Mouse (Mus musculus) WW6 (cell line): ENCODE measurements around the gene Csgalnact2.

Experiments used
- DNase-seq: peaks from one replicate; pipeline ENCODE4 v3.0.0-alpha.2; 2013; ENCODE audit warnings: low read depth, low spot score

Gene Csgalnact2

GRCm38 (mm10) chr6:118138731-118139709 is at the start of gene Csgalnact2:
Csgalnact2 (minus strand) TSS chr6:118139140.
- DNase-seq: peak; percentile 87

DNA sequence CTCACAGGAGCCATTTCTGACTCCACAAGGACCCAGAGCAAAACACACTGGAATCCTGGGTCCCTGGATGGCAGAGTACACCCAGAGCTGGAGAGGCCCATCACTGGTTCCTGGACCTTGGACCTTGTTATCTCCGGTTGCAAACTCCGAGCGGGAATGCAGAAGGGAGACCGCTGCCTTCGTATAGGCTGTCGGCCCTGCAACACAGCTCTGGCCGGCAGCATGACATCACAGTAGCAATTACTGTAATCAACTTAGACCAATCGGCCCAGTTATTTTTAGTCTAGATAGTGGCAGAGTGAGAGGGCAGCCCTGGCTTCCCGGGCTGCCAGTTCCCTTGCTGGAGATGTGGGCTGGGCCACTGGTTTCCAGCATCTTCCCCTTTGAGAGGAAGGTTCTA is 49.7 kb upstream of the Csgalnact2 start:
- DNase-seq: no peak

DNA sequence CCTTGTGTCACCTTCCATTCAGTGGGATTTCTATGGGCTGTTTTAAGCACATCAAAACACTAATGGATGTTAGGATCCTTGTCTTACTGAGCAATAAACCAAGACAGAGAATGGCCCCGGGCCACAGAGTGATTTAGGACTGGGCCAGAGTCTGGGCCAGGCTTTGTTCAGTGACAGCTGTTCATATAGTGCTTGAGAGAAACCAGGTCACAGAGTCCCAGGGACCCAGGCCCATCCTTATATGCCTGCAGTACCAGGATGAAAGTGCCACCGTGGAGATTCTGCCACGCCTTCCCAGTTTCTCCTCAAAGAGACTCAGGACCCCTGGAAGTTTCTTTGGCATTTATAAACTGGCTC is 48.3 kb upstream of the Csgalnact2 start:
- DNase-seq: no peak

DNA sequence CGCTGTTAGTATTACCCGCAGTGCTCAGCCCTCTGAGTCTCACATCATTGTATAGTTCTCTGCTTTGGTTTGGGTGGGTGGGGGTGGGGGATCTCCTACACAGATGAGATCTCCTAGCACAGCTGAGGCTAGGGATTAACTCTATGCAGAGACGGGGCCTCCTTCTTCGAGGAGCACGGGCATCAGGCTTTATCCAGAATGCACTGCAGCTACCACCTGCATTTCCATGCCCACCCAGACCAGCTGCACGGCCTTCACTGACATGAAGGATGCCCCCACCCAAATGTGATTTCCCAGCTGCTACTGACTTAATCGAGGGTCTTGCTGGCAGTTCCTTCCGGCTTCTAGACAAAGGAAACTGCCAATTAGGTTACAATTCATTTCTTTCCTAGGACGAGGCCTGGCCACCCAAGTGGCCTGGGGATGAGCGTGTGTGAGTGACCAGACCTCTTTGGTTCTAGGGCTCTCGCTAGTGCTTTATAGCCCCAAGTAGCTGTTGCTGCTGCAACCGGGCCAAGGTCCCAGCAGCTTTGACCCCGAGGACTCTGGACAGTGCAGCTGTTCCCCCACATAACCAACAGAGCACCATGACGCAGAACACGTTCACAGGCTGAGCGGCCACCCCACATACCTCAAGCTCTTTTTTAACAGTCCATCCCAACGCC is 47.8 kb upstream of the Csgalnact2 start:
- DNase-seq: no peak

- DNase-seq: no peak
These were observed 45.2 kb upstream of the Csgalnact2 start for GRCm38 (mm10) chr6:118184126-118184525.

DNA sequence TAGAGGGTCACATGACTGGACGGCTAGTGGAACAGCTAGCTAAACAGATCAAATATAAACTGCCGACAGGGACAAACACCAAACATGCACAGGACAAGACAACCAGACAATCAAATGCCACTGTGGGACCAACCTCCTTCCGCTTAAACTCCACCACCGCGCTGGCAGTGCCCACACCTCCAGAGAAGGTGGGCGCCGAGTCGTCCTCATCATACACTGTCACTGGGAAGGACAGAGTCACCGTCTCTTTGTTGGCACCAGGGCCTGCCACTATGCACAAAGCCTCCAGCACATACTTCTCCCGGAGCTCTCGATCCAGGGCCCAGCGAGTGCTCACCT is 41.1 kb upstream of the Csgalnact2 start:
- no peak for DNase-seq

GRCm38 (mm10) chr6:118179316-118180084 is 40.6 kb upstream of the Csgalnact2 start:
- peak; percentile 58 for DNase-seq

DNA sequence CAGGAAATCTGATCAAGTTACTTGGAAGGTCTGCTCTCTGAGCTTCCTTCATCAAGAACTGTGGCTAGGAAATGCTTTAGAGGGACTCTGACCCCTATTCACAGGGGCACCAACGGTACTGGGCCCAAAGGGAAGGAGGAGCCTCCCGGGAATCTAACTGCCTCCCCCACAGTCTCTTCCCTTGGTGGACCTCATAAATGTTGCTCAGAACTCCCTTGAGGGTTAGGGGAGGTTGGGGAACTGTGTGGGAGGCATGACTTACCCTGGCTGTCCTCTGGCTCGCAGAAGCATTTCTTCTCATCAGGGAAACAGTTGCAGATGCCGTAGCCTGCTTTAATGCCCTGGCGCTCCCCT is 35.0 kb upstream of the Csgalnact2 start:
- no peak for DNase-seq

DNA sequence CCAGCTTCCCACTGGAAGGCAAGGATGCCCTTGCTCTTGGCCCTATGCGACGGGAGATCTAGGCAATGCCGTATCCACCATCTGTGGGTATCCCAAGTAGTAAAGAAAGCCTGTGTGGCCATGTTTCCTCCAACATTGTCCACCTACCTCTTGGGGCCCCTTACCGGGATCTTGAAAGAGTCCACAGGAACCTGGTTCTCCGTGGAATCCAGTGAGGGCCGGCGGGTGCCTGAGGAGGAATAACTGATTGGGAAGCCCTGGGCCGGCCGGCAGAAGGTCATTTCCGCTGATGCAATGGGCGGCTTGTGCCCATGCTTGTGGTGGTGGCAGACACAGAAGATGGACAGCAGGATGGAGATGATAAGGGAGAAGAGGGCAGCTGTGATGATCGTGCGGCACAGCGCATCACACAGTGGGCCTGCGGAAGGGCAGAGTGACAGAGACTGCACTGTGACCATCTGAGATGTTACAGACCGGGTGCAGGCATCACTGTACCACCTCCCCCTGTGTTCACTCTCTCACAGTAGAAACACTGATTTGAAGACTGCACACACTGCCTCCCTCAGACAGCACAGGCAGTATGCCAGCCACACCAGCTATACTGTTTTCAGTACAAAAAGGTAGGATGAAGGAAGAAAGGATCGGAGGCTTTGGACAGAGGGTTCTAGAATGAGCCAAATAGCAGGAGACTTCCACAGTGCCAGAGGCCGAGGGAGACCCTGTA is 34.5 kb upstream of the Csgalnact2 start:
- no peak for DNase-seq

- no peak for DNase-seq
These were observed 32.4 kb upstream of the Csgalnact2 start for GRCm38 (mm10) chr6:118171386-118171785.

DNA sequence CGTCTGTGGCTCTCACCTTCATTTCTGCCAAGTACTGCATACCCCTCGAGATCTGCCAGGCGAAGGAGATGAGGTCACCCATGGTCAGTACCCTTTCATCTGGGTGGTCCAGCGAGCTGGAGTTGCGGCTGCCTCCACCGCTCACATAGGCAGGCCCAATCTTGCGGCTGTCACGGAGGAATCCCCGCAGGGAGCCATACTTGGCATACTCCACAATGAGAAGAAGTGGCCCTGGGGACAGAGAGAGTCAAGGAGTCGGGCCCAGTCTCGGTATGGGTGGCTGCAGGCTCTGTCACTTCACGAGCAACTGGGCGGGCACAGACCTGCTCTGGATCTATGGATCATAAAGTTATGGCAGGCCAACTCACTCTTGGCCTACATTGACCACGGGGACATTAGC is 29.2 kb upstream of the Csgalnact2 start:
- no peak for DNase-seq

DNA sequence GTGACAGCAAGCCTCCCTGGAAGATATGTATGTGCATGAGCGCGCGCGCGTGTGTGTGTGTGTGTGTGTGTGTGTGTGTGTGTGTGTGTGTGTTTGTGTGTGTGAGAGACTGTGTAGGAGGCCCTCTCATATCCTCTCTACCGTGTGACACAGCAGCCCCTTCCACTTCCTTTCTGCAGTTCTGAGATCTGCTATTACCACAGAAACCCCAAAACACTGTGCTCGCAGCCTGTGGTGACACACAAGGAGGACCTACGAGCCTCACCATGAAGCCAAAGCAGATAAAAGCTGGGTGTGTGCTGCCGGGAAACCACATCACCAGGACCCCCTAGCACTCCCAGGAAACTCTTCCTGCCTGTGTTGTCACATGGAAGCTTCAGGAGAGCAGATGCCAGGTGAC is 28.1 kb upstream of the Csgalnact2 start:
- no peak for DNase-seq

DNA sequence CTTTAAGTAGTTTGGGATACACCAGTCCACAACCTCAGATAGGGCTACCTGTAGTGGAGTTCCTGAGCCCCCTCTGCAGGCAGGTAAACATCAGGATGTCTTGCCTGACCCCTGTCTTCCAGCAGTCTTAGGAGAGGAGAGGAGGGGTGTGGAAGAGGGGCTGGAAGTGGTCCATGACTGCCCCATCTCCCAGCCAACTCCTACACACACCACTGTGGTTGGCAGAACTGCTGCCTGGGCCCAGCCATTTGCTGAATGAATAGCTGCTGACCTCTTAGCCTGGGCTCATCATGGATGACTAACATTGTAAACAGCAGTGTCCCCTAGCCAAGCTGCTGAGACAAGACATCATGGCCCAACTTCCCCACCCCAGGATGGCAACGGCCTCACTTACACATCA is 26.6 kb upstream of the Csgalnact2 start:
- no peak for DNase-seq

DNA sequence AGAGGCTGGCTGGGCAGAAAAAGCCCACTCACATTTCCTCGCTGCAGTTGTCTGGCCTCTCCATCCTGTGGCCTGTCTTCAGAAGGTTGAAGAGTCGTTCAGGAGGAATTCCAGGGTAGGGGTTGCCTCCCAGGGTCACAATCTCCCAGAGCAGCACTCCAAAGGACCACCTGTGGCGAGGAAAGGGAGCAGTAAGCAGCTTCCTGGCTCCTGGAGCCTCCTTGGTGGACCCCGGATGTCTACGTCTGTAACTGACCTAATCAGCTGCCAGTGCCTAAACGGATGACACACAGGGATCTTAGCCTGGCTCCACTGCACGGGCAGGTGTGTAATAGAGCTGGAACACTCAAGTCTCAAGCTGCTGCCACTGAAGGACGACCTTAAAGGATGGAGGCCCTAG is 25.8 kb upstream of the Csgalnact2 start:
- no peak for DNase-seq

- DNase-seq: no peak
These were observed 24.1 kb upstream of the Csgalnact2 start for GRCm38 (mm10) chr6:118163086-118163485.

GRCm38 (mm10) chr6:118162457-118163082 is 23.6 kb upstream of the Csgalnact2 start:
- DNase-seq: no peak

GRCm38 (mm10) chr6:118153091-118153490 is 14.2 kb upstream of the Csgalnact2 start:
- DNase-seq: no peak

DNA sequence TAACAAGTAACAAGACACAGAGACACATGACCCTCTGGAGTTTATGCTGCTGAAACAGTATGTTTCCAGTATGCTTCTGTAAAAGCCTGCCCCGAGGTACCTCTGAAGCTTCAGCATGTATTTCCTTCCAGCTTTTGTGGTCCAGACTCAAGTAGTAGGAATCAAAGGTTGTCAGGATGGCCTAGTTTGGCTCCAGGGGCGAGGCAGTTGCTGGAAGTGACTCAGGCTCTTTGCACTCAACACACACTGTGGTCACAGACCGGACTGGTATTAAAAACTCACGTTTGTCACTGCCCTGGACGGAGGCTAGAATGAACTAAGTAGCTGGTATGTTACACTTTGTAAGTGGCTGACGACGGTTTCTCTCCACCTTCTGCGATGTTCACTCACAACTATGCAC is 12.0 kb upstream of the Csgalnact2 start:
- DNase-seq: no peak

- no peak for DNase-seq
These were observed 11.6 kb upstream of the Csgalnact2 start for GRCm38 (mm10) chr6:118150538-118150937.

DNA sequence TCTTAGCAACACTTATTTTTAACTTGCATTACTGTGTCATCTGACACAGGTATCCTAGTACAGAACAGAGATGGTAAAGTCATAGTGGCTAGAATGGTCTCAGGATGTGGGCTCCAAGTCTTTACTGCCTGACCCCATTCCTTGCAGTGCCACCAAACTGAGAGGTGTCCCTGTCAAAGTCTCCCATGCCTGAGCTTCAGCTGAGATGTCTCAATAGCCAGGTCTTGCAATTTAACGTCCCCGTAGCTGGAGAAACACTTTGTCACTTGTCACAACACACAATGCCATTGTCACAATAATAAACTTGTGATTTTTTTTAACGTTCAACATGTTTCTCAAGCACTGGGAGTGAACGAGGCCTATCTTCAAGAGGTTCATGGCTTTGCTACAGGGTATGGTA is 11.2 kb upstream of the Csgalnact2 start:
- DNase-seq: no peak

GRCm38 (mm10) chr6:118140961-118141360 is 2.0 kb upstream of the Csgalnact2 start:
- DNase-seq: no peak
